Mouse (Mus musculus): ENCODE measurements around the gene Sfmbt2. TPM values are rescaled to one million over a fixed set of nuclear protein-coding genes. Genes with fewer than 3 reads are reported as not detected.
"Not testable (repeated sequence)": the region's sequence is repeated elsewhere in the genome, so short reads cannot be mapped to it uniquely, and the experiment has no call there.

Sfmbt2 gene
- 2.2 and 2.6 TPM in 2 replicates for polyA plus RNA-seq (2016; fragmentation: Nextera tagmentation; extraction: Ambion mirVana)

- no peaks in the 10 kb centered on the region for H3K9me3 ChIP-seq
- ATAC-seq (ENCODE audit: insufficient number of reproducible peaks, insufficient read depth, low FRiP score, low TSS enrichment) = no peak
- no peak within 1 kb of the TSS for H3K4me3 ChIP-seq
- no peak within 1 kb of the TSS for H3K27ac ChIP-seq
- WGBS = 2% methylated on average over 10 of the region's 10 CpGs
- H3K27me3 ChIP-seq = peaks cover 64% of the 10 kb centered on the region
- H3K9ac ChIP-seq = no peak within 1 kb of the TSS
- no peak within 1 kb of the TSS for H3K4me2 ChIP-seq (replicated peaks)
- no peaks in the 10 kb centered on the region for H3K36me3 ChIP-seq
- H3K4me1 ChIP-seq = peaks cover 8% of the 10 kb centered on the region; the same call in 1 of the 2 replicates
Observed at GRCm38 (mm10) chr2:10370176-10370575, at the start of gene Sfmbt2. Gene Sfmbt2, plus strand, starts transcription at chr2:10370510.

DNA sequence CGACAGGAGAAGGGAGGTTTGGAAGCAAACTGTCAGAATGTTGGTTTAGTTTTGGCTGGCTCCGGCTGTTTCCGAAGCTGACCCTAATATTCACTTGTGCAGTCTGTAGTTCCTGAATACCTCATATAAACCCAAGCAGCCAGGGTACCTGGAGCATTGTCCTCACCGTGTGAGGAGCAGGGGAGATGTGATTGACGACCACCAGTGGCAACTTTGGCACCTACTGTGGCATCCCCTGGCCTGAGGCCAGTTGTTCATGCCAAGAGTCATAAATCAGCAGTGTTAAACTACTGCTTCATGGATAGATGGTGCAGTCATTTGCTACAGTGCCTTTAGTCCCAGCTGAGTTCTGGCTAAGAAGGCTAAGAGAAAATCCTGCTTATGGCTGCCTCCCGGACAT, 49.2 kb upstream of the Sfmbt2 start:
- Histone ChIP-seq H3K9me3 (no peaks in the 10 kb centered on the region), H3K27ac (no peak overlapping the region), H3K36me3 (no peaks in the 10 kb centered on the region), H3K4me3 (no peak overlapping the region), H3K4me1 (no peaks in the 10 kb centered on the region), H3K27me3 (no peaks in the 10 kb centered on the region), H3K9ac (no peak overlapping the region), H3K4me2 (replicated peaks) (no peak overlapping the region)
- no peak for ATAC-seq (ENCODE audit: insufficient number of reproducible peaks, insufficient read depth, low FRiP score, low TSS enrichment)
- 84% methylated on average over 6 of the region's 6 CpGs for WGBS

DNA sequence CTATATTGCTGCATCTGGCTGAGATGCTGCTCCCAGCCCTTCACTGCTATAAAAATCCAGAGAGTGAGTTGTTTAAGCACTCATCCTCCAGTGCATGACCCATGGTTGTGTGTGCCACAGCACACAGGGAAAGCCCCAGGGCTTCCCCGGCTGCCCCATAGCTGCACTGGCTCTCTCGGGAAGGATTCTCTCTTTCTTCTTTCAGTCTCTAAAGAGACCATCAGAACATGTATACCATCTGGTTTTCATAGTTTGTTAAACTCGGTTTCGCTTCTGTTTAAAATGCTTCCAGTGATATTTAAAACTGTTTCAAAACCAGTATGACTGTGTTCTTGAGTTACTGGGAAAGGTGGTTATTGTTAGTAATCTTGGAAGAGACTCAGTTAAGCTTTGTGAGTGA, 47.1 kb upstream of the Sfmbt2 start:
- Histone ChIP-seq H3K9ac (no peak overlapping the region), H3K9me3 (no peaks in the 10 kb centered on the region), H3K27ac (no peak overlapping the region), H3K27me3 (no peaks in the 10 kb centered on the region), H3K4me1 (no peaks in the 10 kb centered on the region), H3K4me2 (replicated peaks) (no peak overlapping the region), H3K36me3 (no peaks in the 10 kb centered on the region), H3K4me3 (no peak overlapping the region)
- 67% methylated on average over 4 of the region's 4 CpGs for WGBS
- no peak for ATAC-seq (ENCODE audit: insufficient number of reproducible peaks, insufficient read depth, low FRiP score, low TSS enrichment)

- Histone ChIP-seq H3K27me3 (no peaks in the 10 kb centered on the region), H3K4me2 (replicated peaks) (no peak overlapping the region), H3K36me3 (no peaks in the 10 kb centered on the region), H3K9ac (no peak overlapping the region), H3K4me3 (no peak overlapping the region), H3K9me3 (no peaks in the 10 kb centered on the region), H3K27ac (no peak overlapping the region), H3K4me1 (no peaks in the 10 kb centered on the region)
- ATAC-seq (ENCODE audit: insufficient number of reproducible peaks, insufficient read depth, low FRiP score, low TSS enrichment) = no peak
- WGBS = 79% methylated on average over 4 of the region's 4 CpGs
Observed at GRCm38 (mm10) chr2:10324980-10325379, 45.3 kb upstream of the Sfmbt2 start.

GRCm38 (mm10) chr2:10330216-10330615, 40.1 kb upstream of the Sfmbt2 start:
- no peak overlapping the region for H3K27ac ChIP-seq
- no peaks in the 10 kb centered on the region for H3K36me3 ChIP-seq
- no peaks in the 10 kb centered on the region for H3K9me3 ChIP-seq
- ATAC-seq (ENCODE audit: insufficient number of reproducible peaks, insufficient read depth, low FRiP score, low TSS enrichment) = no peak
- WGBS = 64% methylated on average over 5 of the region's 5 CpGs
- no peak overlapping the region for H3K4me3 ChIP-seq
- H3K4me2 ChIP-seq (replicated peaks) = no peak overlapping the region
- no peaks in the 10 kb centered on the region for H3K4me1 ChIP-seq
- peaks cover 7% of the 10 kb centered on the region; the same call in 1 of the 2 replicates for H3K27me3 ChIP-seq
- no peak overlapping the region for H3K9ac ChIP-seq

GRCm38 (mm10) chr2:10334299-10334698, 36.0 kb upstream of the Sfmbt2 start:
- H3K9me3 ChIP-seq = no peaks in the 10 kb centered on the region
- no peak for ATAC-seq (ENCODE audit: insufficient number of reproducible peaks, insufficient read depth, low FRiP score, low TSS enrichment)
- no peak overlapping the region for H3K9ac ChIP-seq
- no peak overlapping the region for H3K27ac ChIP-seq
- H3K4me3 ChIP-seq = no peak overlapping the region
- no peak overlapping the region for H3K4me2 ChIP-seq (replicated peaks)
- no peaks in the 10 kb centered on the region for H3K36me3 ChIP-seq
- 4% methylated on average over 6 of the region's 6 CpGs for WGBS
- H3K4me1 ChIP-seq = no peaks in the 10 kb centered on the region
- peaks cover 7% of the 10 kb centered on the region; the same call in 1 of the 2 replicates for H3K27me3 ChIP-seq

GRCm38 (mm10) chr2:10335037-10335608, 35.2 kb upstream of the Sfmbt2 start:
- Histone ChIP-seq H3K36me3 (no peaks in the 10 kb centered on the region), H3K9ac (no peak overlapping the region), H3K4me3 (no peak overlapping the region), H3K4me1 (no peaks in the 10 kb centered on the region), H3K27me3 (peaks cover 7% of the 10 kb centered on the region; the same call in 1 of the 2 replicates), H3K27ac (no peak overlapping the region), H3K9me3 (no peaks in the 10 kb centered on the region), H3K4me2 (replicated peaks) (no peak overlapping the region)
- 58% methylated on average over 4 of the region's 4 CpGs for WGBS
- no peak for ATAC-seq (ENCODE audit: insufficient number of reproducible peaks, insufficient read depth, low FRiP score, low TSS enrichment)

DNA sequence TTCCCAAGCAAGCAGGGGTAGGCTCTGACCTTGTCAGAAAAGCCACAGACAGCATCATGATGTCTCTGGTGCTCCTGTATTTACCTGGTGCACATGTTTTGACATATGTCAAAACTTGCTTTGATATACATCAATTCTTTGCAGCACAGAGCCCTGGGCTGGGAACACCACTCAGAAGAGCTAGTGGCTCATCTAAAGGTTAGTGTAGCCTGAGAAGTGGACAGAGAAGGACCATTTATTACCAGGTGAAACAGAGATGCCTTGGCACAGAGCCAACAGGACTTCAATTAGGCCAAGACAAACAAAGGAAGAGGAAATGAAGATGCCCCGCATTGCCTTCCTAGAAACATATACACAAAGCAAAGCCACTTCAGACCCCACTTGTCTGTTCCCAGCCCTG, 30.3 kb upstream of the Sfmbt2 start:
- Histone ChIP-seq H3K27ac (no peak overlapping the region), H3K27me3 (no peaks in the 10 kb centered on the region), H3K36me3 (no peaks in the 10 kb centered on the region), H3K9me3 (no peaks in the 10 kb centered on the region), H3K4me1 (no peaks in the 10 kb centered on the region), H3K4me3 (no peak overlapping the region), H3K4me2 (replicated peaks) (no peak overlapping the region), H3K9ac (no peak overlapping the region)
- ATAC-seq (ENCODE audit: insufficient number of reproducible peaks, insufficient read depth, low FRiP score, low TSS enrichment) = no peak
- 68% methylated on average over 1 of the region's 1 CpGs for WGBS

DNA sequence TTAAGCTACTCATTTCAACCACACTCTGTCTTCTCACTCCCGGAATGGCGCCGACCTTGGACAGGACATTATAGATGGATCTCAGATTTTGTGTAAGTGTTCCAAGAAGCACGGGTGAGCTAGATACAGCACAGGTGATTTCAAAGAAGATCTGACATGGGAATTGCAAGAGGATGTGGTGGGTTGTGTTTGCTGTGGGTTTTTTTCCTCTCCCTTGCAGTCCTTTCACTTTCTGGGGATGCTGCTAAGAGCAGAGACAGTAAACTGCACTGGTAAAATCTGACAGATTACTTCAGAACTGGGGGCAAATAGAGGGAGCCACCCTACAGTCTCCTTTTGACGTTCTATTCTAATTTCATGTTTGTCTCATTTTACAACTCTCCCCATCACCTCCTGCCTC, 26.8 kb upstream of the Sfmbt2 start:
- no peak overlapping the region for H3K4me2 ChIP-seq (replicated peaks)
- H3K9me3 ChIP-seq = no peaks in the 10 kb centered on the region
- no peaks in the 10 kb centered on the region for H3K36me3 ChIP-seq
- H3K9ac ChIP-seq = no peak overlapping the region
- H3K27ac ChIP-seq = no peak overlapping the region
- 76% methylated on average over 5 of the region's 5 CpGs for WGBS
- ATAC-seq (ENCODE audit: insufficient number of reproducible peaks, insufficient read depth, low FRiP score, low TSS enrichment) = no peak
- no peaks in the 10 kb centered on the region for H3K27me3 ChIP-seq
- no peaks in the 10 kb centered on the region for H3K4me1 ChIP-seq
- H3K4me3 ChIP-seq = no peak overlapping the region

GRCm38 (mm10) chr2:10344073-10344472, 26.2 kb upstream of the Sfmbt2 start:
- not testable (repeated sequence) for H3K9ac ChIP-seq; H3K4me1 ChIP-seq; H3K9me3 ChIP-seq; H3K36me3 ChIP-seq; H3K4me3 ChIP-seq; H3K4me2 ChIP-seq (replicated peaks); H3K27ac ChIP-seq; H3K27me3 ChIP-seq; ATAC-seq (ENCODE audit: insufficient number of reproducible peaks, insufficient read depth, low FRiP score, low TSS enrichment)
- 80% methylated on average over 1 of the region's 1 CpGs for WGBS

DNA sequence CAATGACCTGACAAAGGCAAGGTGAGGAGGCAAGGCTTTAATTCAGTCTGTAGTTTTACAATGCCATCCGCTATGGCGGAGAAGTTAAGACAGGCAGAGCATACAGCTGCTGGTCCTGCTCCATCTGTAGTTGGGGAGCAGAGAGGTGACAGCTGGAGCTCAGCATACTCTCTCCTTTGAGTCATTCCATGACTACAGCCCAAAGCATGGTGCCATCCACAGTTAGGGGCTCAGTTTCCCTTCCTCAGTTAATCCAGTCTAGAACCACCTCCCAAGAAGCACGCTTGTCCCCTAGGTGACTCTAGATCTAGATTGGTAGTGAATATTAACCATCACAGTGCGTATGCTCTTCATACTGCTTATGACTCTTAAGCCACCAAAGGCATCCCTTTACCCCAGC, 23.1 kb upstream of the Sfmbt2 start:
- H3K27ac ChIP-seq = no peak overlapping the region

DNA sequence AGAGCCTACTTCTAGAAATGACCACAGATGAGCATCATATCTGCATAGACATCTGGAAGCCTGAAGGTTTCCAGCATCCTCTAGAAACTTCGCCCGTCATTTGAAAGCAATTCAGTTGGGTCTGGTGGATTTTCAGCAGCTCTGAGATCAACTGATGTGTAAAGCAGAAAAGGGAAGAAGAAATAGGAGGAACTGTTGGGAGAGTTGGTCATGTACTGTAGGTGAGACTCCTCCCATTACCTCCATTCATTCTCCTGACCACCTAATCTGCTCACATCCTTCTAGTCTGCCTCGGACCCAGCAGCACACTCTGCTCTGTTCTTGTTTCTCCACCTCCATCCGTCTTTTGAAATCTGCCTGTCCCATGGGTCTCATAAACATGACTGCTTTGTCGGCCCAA, 22.3 kb upstream of the Sfmbt2 start:
- H3K27ac ChIP-seq = no peak overlapping the region
- H3K9ac ChIP-seq = no peak overlapping the region
- no peaks in the 10 kb centered on the region for H3K9me3 ChIP-seq
- H3K4me1 ChIP-seq = no peaks in the 10 kb centered on the region
- no peak overlapping the region for H3K4me3 ChIP-seq
- H3K27me3 ChIP-seq = no peaks in the 10 kb centered on the region
- H3K36me3 ChIP-seq = no peaks in the 10 kb centered on the region
- ATAC-seq (ENCODE audit: insufficient number of reproducible peaks, insufficient read depth, low FRiP score, low TSS enrichment) = no peak
- WGBS = 79% methylated on average over 5 of the region's 5 CpGs
- H3K4me2 ChIP-seq (replicated peaks) = no peak overlapping the region

More for the DNA sequence above, 23.1 kb upstream of the Sfmbt2 start:
- Histone ChIP-seq H3K4me2 (replicated peaks) (no peak overlapping the region), H3K27me3 (no peaks in the 10 kb centered on the region), H3K36me3 (no peaks in the 10 kb centered on the region), H3K4me1 (no peaks in the 10 kb centered on the region), H3K4me3 (no peak overlapping the region), H3K9ac (no peak overlapping the region), H3K9me3 (no peaks in the 10 kb centered on the region)
- ATAC-seq (ENCODE audit: insufficient number of reproducible peaks, insufficient read depth, low FRiP score, low TSS enrichment) = no peak
- WGBS = 89% methylated on average over 4 of the region's 4 CpGs

Data from embryonic facial prominence, embryonic 12.5 days (tissue).